Mouse (Mus musculus) MEL (cell line): ENCODE measurements around the gene Rab21. TPM values are rescaled to one million over a fixed set of nuclear protein-coding genes. Genes with fewer than 3 reads are reported as not detected.

Source experiments
- DNase-seq: peaks from one replicate; pipeline ENCODE4 v3.0.0; 2011; ENCODE audit warnings: low read depth, low spot score
- H3K27ac ChIP-seq: 2 replicates; pipeline ENCODE4 v1.5.1; 2012; ENCODE audit warnings: low read depth, mild to moderate bottlenecking, control low read depth, low read length, moderate library complexity; ENCODE audit not compliant: control insufficient read depth
- H3K27me3 ChIP-seq, 2 experiments: fragments of 150-350 bp in 1 of 2; sonication (generic) in 1 of 2; 2 replicates each; pipeline ENCODE4 v1.6.1; 2012; ENCODE audit warnings: low read length in 2 of 2, mild to moderate bottlenecking in 2 of 2, improper control_type of control experiment in 1 of 2, moderate library complexity in 1 of 2; ENCODE audit not compliant: insufficient read depth in 2 of 2, control insufficient read depth in 1 of 2
- H3K36me3 ChIP-seq, 2 experiments: 2 replicates each; pipeline ENCODE4 v1.6.1; 2012 to 2014; ENCODE audit warnings: low read length in 2 of 2, improper control_type of control experiment in 1 of 2, inconsistent platforms in 1 of 2, mild to moderate bottlenecking in 1 of 2; ENCODE audit not compliant: insufficient read depth in 2 of 2, control insufficient read depth in 1 of 2
- H3K4me1 ChIP-seq, 2 experiments: fragments of 150-350 bp in 1 of 2; sonication (generic) in 1 of 2; 2 replicates each; pipeline ENCODE4 v1.6.1; 2012; ENCODE audit warnings: low read length in 2 of 2, improper control_type of control experiment in 1 of 2, mild to moderate bottlenecking in 1 of 2; ENCODE audit not compliant: insufficient read depth in 2 of 2, control insufficient read depth in 1 of 2
- H3K4me3 ChIP-seq, 2 experiments: fragments of 150-350 bp in 1 of 2; sonication (generic) in 1 of 2; 2 replicates each; pipeline ENCODE4 v1.5.1; 2012; ENCODE audit warnings: low read depth in 2 of 2, low read length in 2 of 2, mild to moderate bottlenecking in 2 of 2, moderate library complexity in 2 of 2, control low read depth in 1 of 2, improper control_type of control experiment in 1 of 2; ENCODE audit not compliant: control insufficient read depth in 1 of 2, insufficient read depth in 1 of 2
- H3K79me2 ChIP-seq: 2 replicates; pipeline ENCODE4 v1.6.1; 2012; ENCODE audit warnings: mild to moderate bottlenecking, low read length, moderate library complexity; ENCODE audit not compliant: control insufficient read depth, poor library complexity, insufficient read depth
- H3K9ac ChIP-seq: 2 replicates; pipeline ENCODE4 v1.6.1; 2012; ENCODE audit warnings: low read depth, mild to moderate bottlenecking, control low read depth, low read length, moderate library complexity; ENCODE audit not compliant: control insufficient read depth, poor library complexity, severe bottlenecking
- H3K9me3 ChIP-seq: fragments of 150-350 bp; sonication (generic); replicated peaks from 2 replicates; pipeline ENCODE4 v1.6.1; 2012; ENCODE audit warnings: mild to moderate bottlenecking, low read length, improper control_type of control experiment, moderate library complexity; ENCODE audit not compliant: insufficient read depth
- BHLHE40 ChIP-seq: IDR thresholded peaks from 2 replicates; pipeline ENCODE4 v1.6.1; 2012; ENCODE audit warnings: low read depth, mild to moderate bottlenecking, inconsistent platforms, low read length, improper control_type of control experiment, borderline replicate concordance
- CHD2 ChIP-seq: IDR thresholded peaks from 2 replicates; pipeline ENCODE4 v1.6.1; 2011; ENCODE audit warnings: low read length, improper control_type of control experiment
- CTCF ChIP-seq, 3 experiments: IDR thresholded peaks in 2 of 3; conservative IDR thresholded peaks in 1 of 3; 2 replicates each; pipeline ENCODE4 v1.5.1; 2011 to 2012; ENCODE audit warnings: low read length in 3 of 3, low read depth in 2 of 3, mild to moderate bottlenecking in 2 of 3, improper control_type of control experiment in 1 of 3, inconsistent platforms in 1 of 3, mixed read lengths in 1 of 3, moderate library complexity in 1 of 3; ENCODE audit not compliant: control insufficient read depth in 1 of 3, insufficient read depth in 1 of 3, poor library complexity in 1 of 3, severe bottlenecking in 1 of 3
- EP300 ChIP-seq, 2 experiments: IDR thresholded peaks; 2 replicates each; pipeline ENCODE4 v1.6.1; 2011; ENCODE audit warnings: improper control_type of control experiment in 2 of 2, low read length in 2 of 2, low read depth in 1 of 2, mild to moderate bottlenecking in 1 of 2
- MYB ChIP-seq: IDR thresholded peaks from 2 replicates; pipeline ENCODE4 v1.6.1; 2011; ENCODE audit warnings: mild to moderate bottlenecking, low read depth, low read length, improper control_type of control experiment
- POLR2A ChIP-seq, 2 experiments: IDR thresholded peaks; 2 replicates each; pipeline ENCODE4 v1.6.1; 2011 to 2012; ENCODE audit warnings: low read length in 2 of 2, mild to moderate bottlenecking in 2 of 2, control low read depth in 1 of 2, improper control_type of control experiment in 1 of 2, low read depth in 1 of 2, moderate library complexity in 1 of 2; ENCODE audit not compliant: control insufficient read depth in 1 of 2, insufficient read depth in 1 of 2, poor library complexity in 1 of 2
- SIN3A ChIP-seq: IDR thresholded peaks from 2 replicates; pipeline ENCODE4 v1.6.1; 2012; ENCODE audit warnings: low read length, improper control_type of control experiment, inconsistent platforms
- SMC3 ChIP-seq: IDR thresholded peaks from 2 replicates; pipeline ENCODE4 v1.6.1; 2011; ENCODE audit warnings: low read depth, low read length, improper control_type of control experiment
- TAL1 ChIP-seq: IDR thresholded peaks from 2 replicates; pipeline ENCODE4 v1.6.1; 2012; ENCODE audit warnings: mild to moderate bottlenecking, inconsistent platforms, low read length, moderate library complexity, mixed read lengths
- TBP ChIP-seq: IDR thresholded peaks from 2 replicates; pipeline ENCODE4 v1.8.0; 2011; ENCODE audit warnings: low read depth, low read length, improper control_type of control experiment
- USF2 ChIP-seq, 2 experiments: IDR thresholded peaks; 2 replicates each; pipeline ENCODE4 v1.6.1; 2011 to 2012; ENCODE audit warnings: improper control_type of control experiment in 2 of 2, low read length in 2 of 2, borderline replicate concordance in 1 of 2, inconsistent platforms in 1 of 2, low read depth in 1 of 2, mild to moderate bottlenecking in 1 of 2; ENCODE audit not compliant: insufficient read depth in 1 of 2
- ZNF384 ChIP-seq: IDR thresholded peaks from 2 replicates; pipeline ENCODE4 v1.6.1; 2012; ENCODE audit warnings: low read depth, mild to moderate bottlenecking, inconsistent platforms, low read length, improper control_type of control experiment
- polyA plus RNA-seq, 2 experiments: library from polyadenylated mRNA; stranded (reverse) in 1 of 2; unstranded in 1 of 2; fragments of >175 nt in 1 of 2; fragments of >200 nt in 1 of 2; gene quantifications; 2 replicates each; pipeline versions ENCODE4 v1.2.1 to v1.2.4; 2012; ENCODE audit warnings: low replicate concordance in 2 of 2, low read depth in 1 of 2; ENCODE audit not compliant: insufficient read length in 2 of 2, insufficient read depth in 1 of 2, missing spikeins in 1 of 2
- total RNA-seq: library from RNA; depleted of rRNA; stranded (reverse); fragments of 300-350 nt; gene quantifications from 2 replicates; pipeline ENCODE4 v1.2.3, GENCODE M21; 2012

Gene Rab21
- total and polyA plus RNA-seq, 3 experiments = 12.9 to 31.5 (median 20.9) TPM

DNA sequence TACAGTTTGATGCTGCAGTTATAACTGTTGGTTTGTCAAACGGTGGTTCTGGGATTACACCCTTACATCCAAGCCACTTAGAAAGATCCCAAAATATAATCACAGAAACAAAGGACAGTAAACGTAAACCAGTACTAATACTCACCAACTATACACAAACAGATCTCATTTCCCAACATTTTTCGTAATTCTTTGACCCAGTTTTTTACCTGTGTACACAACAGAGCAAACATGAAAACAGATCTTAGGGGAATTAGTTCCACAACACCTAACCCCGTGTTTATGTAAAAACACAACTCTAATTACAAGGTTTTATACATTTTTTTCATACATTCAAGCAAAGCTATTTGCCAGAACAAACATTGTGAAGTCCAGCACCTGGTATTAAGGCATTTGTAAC, 16.7 kb downstream of the Rab21 start:
- no peak for TF ChIP-seq EP300 (IDR thresholded peaks at IDR 0.05; ENCODE audit: low read depth in 1 of 2, low read length in 2 of 2)
- TF ChIP-seq USF2 (IDR thresholded peaks at IDR 0.05; ENCODE audit: borderline replicate concordance in 1 of 2, insufficient read depth in 1 of 2, low read depth in 1 of 2, low read length in 2 of 2) = no peak
- Histone ChIP-seq H3K79me2 (no peaks in the 10 kb centered on the region), H3K4me1 (no peaks in the 10 kb centered on the region), H3K4me3 (no peak overlapping the region), H3K9me3 (no peaks in the 10 kb centered on the region), H3K27me3 (no peaks in the 10 kb centered on the region), H3K27ac (no peak overlapping the region), H3K36me3 (peaks cover 0 to 22% of the 10 kb centered on the region in 2 experiments; a peak in 2 of 4 replicates), H3K9ac (no peak overlapping the region)
- no peak for DNase-seq

DNA sequence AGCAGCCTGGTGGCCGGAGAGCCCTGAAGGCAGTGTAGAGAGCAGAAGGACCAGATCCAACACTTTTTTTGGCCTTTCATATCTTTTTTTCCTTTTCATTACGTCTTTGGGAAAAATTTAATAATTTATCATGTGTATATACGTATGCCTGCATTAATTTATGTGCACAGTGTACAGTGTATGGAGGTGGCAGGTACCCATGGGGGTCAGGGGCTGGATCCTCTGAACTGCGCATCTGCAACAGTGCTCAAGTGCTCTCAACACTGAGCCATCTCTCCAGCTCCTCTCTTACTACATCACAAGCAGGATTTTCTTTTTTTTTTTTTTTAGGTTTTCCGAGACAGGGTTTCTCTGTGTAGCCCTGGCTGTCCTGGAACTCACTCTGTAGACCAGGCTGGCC, 17.8 kb downstream of the Rab21 start:
- TF ChIP-seq BHLHE40 = no peak
- no peak for TF ChIP-seq CHD2
- no peak for TF ChIP-seq SIN3A
- TF ChIP-seq USF2 (IDR thresholded peaks at IDR 0.05; ENCODE audit: borderline replicate concordance in 1 of 2, insufficient read depth in 1 of 2, low read depth in 1 of 2, low read length in 2 of 2) = no peak
- no peak for TF ChIP-seq ZNF384
- no peak for TF ChIP-seq TAL1
- no peak for TF ChIP-seq MYB
- TF ChIP-seq POLR2A (IDR thresholded peaks at IDR 0.05; ENCODE audit: control insufficient read depth in 1 of 2, insufficient read depth in 1 of 2, low read depth in 1 of 2, low read length in 2 of 2, poor library complexity in 1 of 2) = no peak
- Histone ChIP-seq H3K27me3 (no peaks in the 10 kb centered on the region), H3K4me1 (no peaks in the 10 kb centered on the region), H3K27ac (no peak overlapping the region), H3K36me3 (peaks cover 0 to 23% of the 10 kb centered on the region in 2 experiments; a peak in 2 of 4 replicates), H3K4me3 (no peak overlapping the region), H3K79me2 (no peaks in the 10 kb centered on the region), H3K9ac (no peak overlapping the region), H3K9me3 (no peaks in the 10 kb centered on the region)
- DNase-seq = no peak

DNA sequence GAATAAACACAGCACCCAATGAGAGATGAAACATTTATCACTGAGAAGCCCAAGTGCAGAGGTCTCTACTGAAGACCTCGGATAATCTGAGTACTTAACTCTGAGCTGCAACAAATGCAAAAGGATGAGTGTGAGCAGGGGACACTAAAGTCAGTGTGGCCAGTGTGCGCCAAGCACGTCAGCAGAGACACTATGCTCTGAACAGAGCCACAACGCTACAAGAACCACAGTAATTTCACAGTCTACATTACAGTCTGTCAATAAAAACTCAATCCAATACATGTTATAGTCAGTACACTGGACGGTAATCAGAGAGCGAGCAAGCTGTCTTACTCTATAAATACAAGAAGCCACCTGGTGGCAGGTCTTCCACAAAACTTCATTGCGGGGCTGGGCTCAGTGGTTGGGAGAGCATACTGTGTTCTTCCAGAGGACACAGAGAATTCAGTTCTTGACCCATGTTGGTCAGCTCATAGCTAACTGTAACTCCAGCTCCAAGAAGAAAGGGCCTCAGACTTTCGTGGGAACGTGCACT, 18.9 kb downstream of the Rab21 start:
- no peak for DNase-seq
- H3K9ac ChIP-seq = no peak overlapping the region
- no peaks in the 10 kb centered on the region for H3K79me2 ChIP-seq
- H3K27ac ChIP-seq = no peak overlapping the region
- no peak for TF ChIP-seq CTCF (IDR thresholded peaks at IDR 0.05 in 2 of 3, conservative IDR thresholded peaks at IDR 0.05 in 1 of 3; ENCODE audit: control insufficient read depth in 1 of 3, insufficient read depth in 1 of 3, low read depth in 2 of 3, low read length in 3 of 3, poor library complexity in 1 of 3, severe bottlenecking in 1 of 3)
- TF ChIP-seq USF2 (IDR thresholded peaks at IDR 0.05; ENCODE audit: borderline replicate concordance in 1 of 2, insufficient read depth in 1 of 2, low read depth in 1 of 2, low read length in 2 of 2) = no peak
- TF ChIP-seq SMC3 = peak; percentile 19; the same call in 1 of the 2 replicates
- TF ChIP-seq TBP = no peak
- TF ChIP-seq TAL1 = no peak
- H3K4me1 ChIP-seq = no peaks in the 10 kb centered on the region
- H3K36me3 ChIP-seq = peaks cover 0 to 25% of the 10 kb centered on the region in 2 experiments; a peak in 2 of 4 replicates
- H3K27me3 ChIP-seq = no peaks in the 10 kb centered on the region
- H3K4me3 ChIP-seq = no peak overlapping the region
- no peaks in the 10 kb centered on the region for H3K9me3 ChIP-seq
